Mouse (Mus musculus): ENCODE measurements around the gene Myrf.

Gene Myrf

GRCm38 (mm10) chr19:10205051-10205450, 35.5 kb downstream of the Myrf start:
- no peak for DNase-seq (ENCODE audit: low spot score)

- DNase-seq (ENCODE audit: low spot score), result peak; percentile 70
Observed at GRCm38 (mm10) chr19:10204616-10205001, 35.9 kb downstream of the Myrf start.

GRCm38 (mm10) chr19:10203848-10204615, 36.5 kb downstream of the Myrf start, which contains the start of the genes Tmem258 and Fen1:
Gene Tmem258 (plus strand): TSS chr19:10204014.
Gene Fen1 (minus strand): TSS chr19:10204169.
- DNase-seq (ENCODE audit: low spot score), result peak; percentile 94

- DNase-seq (ENCODE audit: low spot score), result no peak
Observed at GRCm38 (mm10) chr19:10203146-10203847, 37.3 kb downstream of the Myrf start.

GRCm38 (mm10) chr19:10198723-10199122, 41.8 kb downstream of the Myrf start:
- DNase-seq (ENCODE audit: low spot score), result peak; percentile 95

GRCm38 (mm10) chr19:10198286-10198685, 42.3 kb downstream of the Myrf start:
- no peak for DNase-seq (ENCODE audit: low spot score)

GRCm38 (mm10) chr19:10197130-10197529, 43.4 kb downstream of the Myrf start:
- no peak for DNase-seq (ENCODE audit: low spot score)

GRCm38 (mm10) chr19:10195252-10195651, 45.3 kb downstream of the Myrf start:
- no peak for DNase-seq (ENCODE audit: low spot score)

- DNase-seq (ENCODE audit: low spot score), result no peak
Observed at GRCm38 (mm10) chr19:10194337-10194736, 46.2 kb downstream of the Myrf start.

- no peak for DNase-seq (ENCODE audit: low spot score)
Observed at GRCm38 (mm10) chr19:10191326-10191725, 49.2 kb downstream of the Myrf start.

GRCm38 (mm10) chr19:10190796-10191195, 49.8 kb downstream of the Myrf start:
- peak; percentile 83 for DNase-seq (ENCODE audit: low spot score)

- no peak for DNase-seq (ENCODE audit: low spot score)
Observed at GRCm38 (mm10) chr19:10189940-10190339, 50.6 kb downstream of the Myrf start.

- no peak for DNase-seq (ENCODE audit: low spot score)
Observed at GRCm38 (mm10) chr19:10189022-10189421, 51.5 kb downstream of the Myrf start.

- no peak for DNase-seq (ENCODE audit: low spot score)
Observed at GRCm38 (mm10) chr19:10188281-10188811, 52.2 kb downstream of the Myrf start.

- no peak for DNase-seq (ENCODE audit: low spot score)
Observed at GRCm38 (mm10) chr19:10186569-10186968, 54.0 kb downstream of the Myrf start.

GRCm38 (mm10) chr19:10185876-10186275, 54.7 kb downstream of the Myrf start:
- no peak for DNase-seq (ENCODE audit: low spot score)

GRCm38 (mm10) chr19:10184096-10184495, 56.5 kb downstream of the Myrf start:
- DNase-seq (ENCODE audit: low spot score), result peak; percentile 70

- DNase-seq (ENCODE audit: low spot score), result peak; percentile 83
Observed at GRCm38 (mm10) chr19:10183299-10183983, 57.1 kb downstream of the Myrf start.

- peak; percentile 96 for DNase-seq (ENCODE audit: low spot score)
Observed at GRCm38 (mm10) chr19:10182670-10183298, 57.8 kb downstream of the Myrf start, which contains the start of gene Fads1. Gene Fads1 (plus strand): TSS chr19:10182888.

- DNase-seq (ENCODE audit: low spot score), result no peak
Observed at GRCm38 (mm10) chr19:10182142-10182541, 58.4 kb downstream of the Myrf start.

- no peak for DNase-seq (ENCODE audit: low spot score)
Observed at GRCm38 (mm10) chr19:10181225-10181624, 59.3 kb downstream of the Myrf start.

GRCm38 (mm10) chr19:10176941-10177372, 63.6 kb downstream of the Myrf start:
- DNase-seq (ENCODE audit: low spot score), result no peak

Data from embryo, embryonic 10 days (tissue).